Mouse (Mus musculus) CH12.LX (cell line): Measurements from ENCODE around the gene Slc25a21. TPM values are rescaled to one million over a fixed set of nuclear protein-coding genes. Genes with fewer than 3 reads are reported as not detected.

ENCODE experiments used
- DNase-seq: peaks from one replicate; pipeline ENCODE4 v3.0.0-alpha.2; 2013; ENCODE audit errors: extremely low read depth
- H3K27ac ChIP-seq: 2 replicates; pipeline ENCODE4 v1.5.1; 2012; ENCODE audit warnings: low read depth, mild to moderate bottlenecking, control low read depth, moderate library complexity; ENCODE audit not compliant: insufficient read depth
- H3K27me3 ChIP-seq: replicated peaks from 2 replicates; pipeline ENCODE3; 2012; ENCODE audit warnings: inconsistent platforms
- H3K36me3 ChIP-seq, 2 experiments: replicated peaks in 1 of 2; 2 replicates each; pipeline versions ENCODE3 to v1.6.1; 2012; ENCODE audit warnings: inconsistent platforms in 1 of 2, low read length in 1 of 2, mild to moderate bottlenecking in 1 of 2, mixed read lengths in 1 of 2, moderate library complexity in 1 of 2; ENCODE audit not compliant: control insufficient read depth in 1 of 2, insufficient read depth in 1 of 2
- H3K4me1 ChIP-seq, 2 experiments: 2 replicates each; pipeline ENCODE4 v1.6.1; 2012; ENCODE audit warnings: inconsistent platforms in 1 of 2, moderate library complexity in 1 of 2; ENCODE audit not compliant: insufficient read depth in 2 of 2, control insufficient read depth in 1 of 2
- H3K4me2 ChIP-seq: 2 replicates; pipeline ENCODE4 v1.6.1; 2012; ENCODE audit warnings: low read depth, mild to moderate bottlenecking, control low read depth; ENCODE audit not compliant: poor library complexity, insufficient read depth, severe bottlenecking
- H3K4me3 ChIP-seq, 3 experiments: fragments of 150-350 bp in 1 of 3; sonication (generic) in 1 of 3; replicated peaks in 1 of 3; 2 replicates each; pipeline versions ENCODE3 to v1.5.1; 2011 to 2012; ENCODE audit warnings: low read depth in 2 of 3, low read length in 2 of 3, mild to moderate bottlenecking in 2 of 3, moderate library complexity in 2 of 3, control low read depth in 1 of 3, improper control_type of control experiment in 1 of 3, inconsistent platforms in 1 of 3, mixed read lengths in 1 of 3; ENCODE audit not compliant: poor library complexity in 1 of 3
- H3K79me2 ChIP-seq: replicated peaks from 2 replicates; pipeline ENCODE4 v1.6.1; 2012; ENCODE audit warnings: mild to moderate bottlenecking, moderate library complexity; ENCODE audit not compliant: control insufficient read depth, poor library complexity, insufficient read depth, severe bottlenecking; ENCODE audit errors: extremely low read depth
- H3K9ac ChIP-seq: 2 replicates; pipeline ENCODE4 v1.6.1; 2012; ENCODE audit warnings: low read depth, mild to moderate bottlenecking, control low read depth, moderate library complexity; ENCODE audit not compliant: insufficient read depth
- H3K9me3 ChIP-seq: replicated peaks from 2 replicates; pipeline ENCODE3; 2012; ENCODE audit warnings: low read length, inconsistent platforms, mixed read lengths
- BHLHE40 ChIP-seq: IDR thresholded peaks from 2 replicates; pipeline ENCODE4 v1.6.1; 2011; ENCODE audit warnings: mild to moderate bottlenecking, low read depth, low read length, improper control_type of control experiment
- EP300 ChIP-seq: IDR thresholded peaks from 2 replicates; pipeline ENCODE4 v1.6.1; 2011; ENCODE audit warnings: low read length, improper control_type of control experiment
- ETS1 ChIP-seq: conservative IDR thresholded peaks from 2 replicates; pipeline ENCODE4 v1.6.1; 2012; ENCODE audit warnings: low read depth, mild to moderate bottlenecking, inconsistent platforms, low read length, improper control_type of control experiment, moderate library complexity
- IRF4 ChIP-seq: IDR thresholded peaks from 2 replicates; pipeline ENCODE4 v1.6.1; 2014; ENCODE audit warnings: low read depth, mild to moderate bottlenecking, inconsistent platforms, low read length, improper control_type of control experiment
- MAFK ChIP-seq: IDR thresholded peaks from 2 replicates; pipeline ENCODE4 v1.6.1; 2011; ENCODE audit warnings: low read length, improper control_type of control experiment; ENCODE audit not compliant: insufficient replicate concordance
- MEF2A ChIP-seq: IDR thresholded peaks from 2 replicates; pipeline ENCODE4 v1.6.1; 2014; ENCODE audit warnings: low read depth, mild to moderate bottlenecking, inconsistent platforms, low read length, improper control_type of control experiment, borderline replicate concordance
- NELFE ChIP-seq: IDR thresholded peaks from 2 replicates; pipeline ENCODE4 v1.6.1; 2011; ENCODE audit warnings: low read depth, low read length, improper control_type of control experiment
- NRF1 ChIP-seq: IDR thresholded peaks from 2 replicates; pipeline ENCODE4 v1.6.1; 2014; ENCODE audit warnings: low read depth, mild to moderate bottlenecking, inconsistent platforms, low read length, improper control_type of control experiment, moderate library complexity
- PAX5 ChIP-seq: IDR thresholded peaks from 2 replicates; pipeline ENCODE4 v1.6.1; 2012; ENCODE audit warnings: low read length, inconsistent platforms, mixed read lengths
- POLR2A ChIP-seq: IDR thresholded peaks from 2 replicates; pipeline ENCODE4 v1.6.1; 2011; ENCODE audit warnings: low read depth, mild to moderate bottlenecking, improper control_type of control experiment, low read length
- RCOR1 ChIP-seq: conservative IDR thresholded peaks from 2 replicates; pipeline ENCODE4 v1.6.1; 2012; ENCODE audit warnings: low read depth, mild to moderate bottlenecking, inconsistent platforms, low read length, improper control_type of control experiment
- SIN3A ChIP-seq: IDR thresholded peaks from 2 replicates; pipeline ENCODE4 v1.6.1; 2012; ENCODE audit warnings: low read length, improper control_type of control experiment, inconsistent platforms
- UBTF ChIP-seq: IDR thresholded peaks from 2 replicates; pipeline ENCODE4 v1.6.1; 2012; ENCODE audit warnings: low read depth, mild to moderate bottlenecking, inconsistent platforms, low read length, improper control_type of control experiment, moderate library complexity
- ZC3H11A ChIP-seq: IDR thresholded peaks from 2 replicates; pipeline ENCODE4 v1.6.1; 2012; ENCODE audit warnings: low read depth, mild to moderate bottlenecking, inconsistent platforms, low read length, improper control_type of control experiment
- dilution Hi-C: fragments of 300-500 bp; cut with MboI; formaldehyde crosslinking; loops from 2 replicates; pipeline ENCODE4 v1.14.3; 2020; ENCODE audit warnings: low sequenced_read_pairs; ENCODE audit not compliant: extremely low pct_unique_long_range_greater_than_20kb, extremely low pct_ligation_motif_present
- in situ Hi-C: fragments of 300-500 bp; cut with MboI; formaldehyde crosslinking; loops from 3 replicates; pipeline ENCODE4 v1.14.3; 2019; ENCODE audit warnings: low sequenced_read_pairs, low pct_ligation_motif_present, low pct_unique_long_range_greater_than_20kb, mixed read lengths
- polyA plus RNA-seq: library from polyadenylated mRNA; unstranded; fragments of >175 nt; gene quantifications from 2 replicates; pipeline ENCODE4 v1.2.1, GENCODE M21; 2012; ENCODE audit warnings: low read depth; ENCODE audit not compliant: insufficient read length
- total RNA-seq, 2 experiments: library from RNA; depleted of rRNA; stranded (reverse); fragments of 300-350 nt in 1 of 2; fragments of >200 nt in 1 of 2; gene quantifications; 2 replicates each; pipeline ENCODE4 v1.2.3; 2012 to 2014

Slc25a21 gene
- total and polyA plus RNA-seq, 3 experiments, result not detected

GRCm38 (mm10) chr12:56986049-56986448 lies 211.2 kb downstream of the Slc25a21 start (continued):
- TF ChIP-seq NRF1, result no peak; the same call in 1 of the 2 replicates
- no peak for TF ChIP-seq PAX5

GRCm38 (mm10) chr12:56982066-56982626 lies 215.1 kb downstream of the Slc25a21 start:
- H3K36me3 ChIP-seq, result no peaks in the 10 kb centered on the region
- H3K79me2 ChIP-seq, result no peaks in the 10 kb centered on the region

GRCm38 (mm10) chr12:56975256-56975655 lies 222.0 kb downstream of the Slc25a21 start:
- DNase-seq, result no peak
- Histone ChIP-seq H3K36me3 (no peaks in the 10 kb centered on the region), H3K9ac (no peak overlapping the region), H3K27ac (no peak overlapping the region), H3K79me2 (no peaks in the 10 kb centered on the region), H3K4me1 (no peaks in the 10 kb centered on the region), H3K4me2 (no peak overlapping the region), H3K27me3 (no peaks in the 10 kb centered on the region), H3K4me3 (no peak overlapping the region), H3K9me3 (no peaks in the 10 kb centered on the region)
- no peak for TF ChIP-seq BHLHE40
- TF ChIP-seq MEF2A, result no peak
- no peak for TF ChIP-seq UBTF
- TF ChIP-seq IRF4, result no peak
- TF ChIP-seq ZC3H11A, result no peak
- no peak for TF ChIP-seq ETS1
- TF ChIP-seq EP300, result no peak
- no peak for TF ChIP-seq RCOR1
- no peak for TF ChIP-seq SIN3A
- no peak for TF ChIP-seq MAFK
- no peak for TF ChIP-seq POLR2A
- dilution Hi-C loops (no loop called here), in situ Hi-C loops (no loop called here)

More at GRCm38 (mm10) chr12:56982066-56982626, 215.1 kb downstream of the Slc25a21 start:
- Histone ChIP-seq H3K9ac (no peak overlapping the region), H3K4me1 (no peaks in the 10 kb centered on the region), H3K4me2 (no peak overlapping the region)
- no peak for TF ChIP-seq RCOR1
- TF ChIP-seq NELFE, result no peak
- TF ChIP-seq, all 38 proteins: peak for 0
- H3K4me3 ChIP-seq, result no peak overlapping the region
- H3K27me3 ChIP-seq, result no peaks in the 10 kb centered on the region
- dilution Hi-C loops, result no loop called here
- DNase-seq, result no peak
- in situ Hi-C loops, result loop anchor here (10.0 kb wide), 1 partner anchor 307 kb away; no protein-coding TSS in a partner anchor
- H3K27ac ChIP-seq, result no peak overlapping the region
- no peaks in the 10 kb centered on the region for H3K9me3 ChIP-seq
